Mouse (Mus musculus): ENCODE measurements around the gene Cypt3.

Gene Cypt3

DNA sequence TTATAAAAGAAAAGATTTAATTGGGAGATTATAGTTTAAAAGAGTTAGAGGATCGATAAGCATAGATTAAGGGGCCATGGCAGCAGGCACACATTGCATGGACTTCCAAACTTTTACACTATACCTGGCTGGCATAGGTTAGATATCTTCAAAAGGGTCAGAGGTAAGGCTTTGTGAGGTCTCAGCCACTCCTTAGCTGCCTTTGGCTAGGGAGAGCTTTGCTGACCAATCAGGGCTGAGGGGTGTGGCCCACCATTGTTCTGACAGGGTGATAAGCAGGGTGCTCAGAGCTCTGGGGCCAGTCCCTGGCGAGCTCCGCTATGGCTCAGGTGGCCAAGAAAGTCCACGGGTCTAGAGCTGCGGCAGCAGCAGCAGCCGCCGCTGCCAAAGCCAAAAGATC lies at the start of gene Cypt3:
Gene Cypt3, plus strand, starts transcription at position 301 of the 400 bp plus-strand sequence.
- no peak for DNase-seq

DNA sequence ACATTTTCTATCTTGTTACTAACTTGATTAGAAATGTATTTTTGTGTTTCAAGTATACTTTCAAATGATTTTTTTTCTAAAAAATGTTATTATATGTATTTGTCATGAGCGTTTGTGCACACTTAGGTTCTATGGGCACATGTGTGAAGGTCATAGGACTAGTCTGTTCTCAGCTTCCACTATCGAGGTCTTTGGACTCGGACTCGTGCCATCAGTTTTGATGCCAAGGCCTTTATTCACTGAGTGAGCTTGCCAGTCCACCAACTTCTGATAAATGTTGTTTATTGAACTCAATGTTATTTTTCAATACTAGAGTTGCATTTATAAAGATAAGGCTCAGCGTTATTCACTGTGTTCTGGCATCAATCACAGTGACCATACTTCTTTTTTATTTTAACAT lies 42.9 kb upstream of the Cypt3 start:
- no peak for DNase-seq

DNA sequence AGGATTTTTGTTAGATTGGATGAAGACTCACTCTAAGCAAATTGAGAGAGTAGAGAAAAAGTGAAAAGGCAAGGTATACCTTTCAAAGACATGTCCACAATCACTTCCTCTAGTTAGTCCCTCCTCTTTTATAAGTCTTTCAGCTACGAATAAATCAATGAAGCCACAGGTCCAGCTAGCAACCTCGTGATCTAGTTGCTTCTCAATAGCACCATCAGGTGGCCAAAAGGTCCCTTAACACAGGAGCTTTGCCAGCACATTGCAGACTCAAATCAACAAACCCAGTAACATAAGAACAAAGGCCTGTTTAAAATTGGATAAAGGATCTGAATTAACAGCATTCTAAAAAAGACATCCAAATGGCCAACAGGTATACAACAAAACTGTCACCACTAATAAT lies 30.0 kb upstream of the Cypt3 start:
- peak; percentile 17 for DNase-seq

DNA sequence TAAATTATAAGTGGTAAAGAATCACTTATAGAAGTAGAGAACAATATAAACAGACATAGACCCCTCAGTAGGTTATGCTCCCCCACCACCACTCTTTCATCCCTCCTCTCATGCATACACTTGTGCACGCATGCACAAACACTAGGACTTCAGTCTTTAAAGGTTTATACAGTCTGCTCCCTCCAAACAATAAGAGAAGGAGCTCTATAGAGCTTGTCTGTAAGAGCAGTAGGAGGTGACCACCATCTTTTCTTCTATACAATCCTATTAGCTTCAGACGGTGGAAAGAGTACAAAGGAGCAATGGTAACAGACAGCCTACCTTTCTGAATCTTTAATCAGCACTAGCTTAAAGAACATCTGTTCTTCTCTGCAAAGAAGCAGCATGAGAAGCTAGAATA lies 1.8 kb upstream of the Cypt3 start:
- no peak for DNase-seq

DNA sequence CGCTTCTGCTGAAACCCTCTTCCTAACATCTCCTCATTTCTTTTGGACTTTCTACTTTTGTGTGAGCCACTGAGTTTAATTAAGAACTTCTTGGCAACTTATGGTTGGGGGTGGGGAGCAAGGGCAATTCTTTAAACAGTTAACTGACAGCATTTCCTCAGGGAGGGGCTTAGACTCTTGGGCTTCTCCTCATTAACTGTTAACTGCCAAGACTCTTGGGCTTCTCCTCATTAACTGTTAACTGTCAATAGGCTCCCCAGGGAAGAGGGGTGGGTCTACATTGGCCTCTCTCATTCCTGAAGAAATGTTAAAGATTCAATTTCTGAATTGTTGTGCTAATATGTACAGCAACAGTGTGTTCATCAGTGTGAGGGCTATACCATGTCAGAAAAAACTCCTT lies 6.3 kb downstream of the Cypt3 start:
- no peak for DNase-seq

DNA sequence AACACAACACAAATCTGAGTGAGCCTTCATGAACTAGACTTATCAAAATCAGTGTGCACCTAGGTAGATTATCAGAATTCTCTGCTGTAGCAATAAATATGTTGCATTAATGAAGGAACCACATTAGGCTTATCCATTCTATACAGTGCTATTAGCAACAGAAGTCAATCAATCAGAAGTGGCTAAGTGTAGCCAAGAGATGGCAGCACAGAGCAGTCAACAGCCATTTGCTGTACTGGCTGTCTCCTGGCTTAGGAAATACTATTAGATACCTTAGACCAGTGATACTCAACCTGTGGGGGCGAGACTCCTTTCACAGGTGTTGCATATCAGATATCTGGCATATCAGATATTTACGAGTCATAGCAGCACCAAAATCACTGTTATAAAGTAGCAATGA lies 41.2 kb downstream of the Cypt3 start:
- no peak for DNase-seq

Data from cerebellum, adult 9-11 months (tissue).